Mouse (Mus musculus) naive thymus-derived CD4-positive, alpha-beta T cell, adult 2 months (primary cell): ENCODE measurements at regions not wholly inside any gene's neighbourhood (a gene's known extent, or its start where the extent isn't known, plus 50 kb on each side); places are given as distances from the start of the nearest gene placed in this dataset.

Experiments used
- DNase-seq: peaks from one replicate; pipeline ENCODE4 v3.0.0-alpha.2; 2011; ENCODE audit warnings: low read depth

DNA sequence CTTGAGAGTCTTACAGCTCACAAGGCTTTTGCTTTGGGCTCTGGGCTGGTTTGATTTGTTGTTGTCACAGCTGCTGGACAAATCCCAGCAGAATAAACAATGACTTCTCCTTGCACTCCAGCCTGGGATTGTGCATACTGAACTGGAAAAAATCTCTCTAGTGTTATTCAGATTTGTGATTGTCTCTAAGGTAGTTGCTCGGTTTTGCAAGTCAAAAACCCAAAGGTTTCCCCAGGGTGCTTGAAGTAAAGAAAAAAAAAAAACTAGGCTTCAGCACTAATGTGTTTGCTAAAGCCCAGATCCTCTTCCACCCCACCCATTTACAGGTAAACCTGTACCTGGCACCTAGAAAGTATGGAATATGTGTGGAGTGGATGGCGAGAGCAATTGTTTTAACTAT lies 149.5 kb upstream of the Spef2 start:
- no peak for DNase-seq

- no peak for DNase-seq
These were observed 144.5 kb upstream of the Spef2 start for GRCm38 (mm10) chr15:9893146-9893545.

DNA sequence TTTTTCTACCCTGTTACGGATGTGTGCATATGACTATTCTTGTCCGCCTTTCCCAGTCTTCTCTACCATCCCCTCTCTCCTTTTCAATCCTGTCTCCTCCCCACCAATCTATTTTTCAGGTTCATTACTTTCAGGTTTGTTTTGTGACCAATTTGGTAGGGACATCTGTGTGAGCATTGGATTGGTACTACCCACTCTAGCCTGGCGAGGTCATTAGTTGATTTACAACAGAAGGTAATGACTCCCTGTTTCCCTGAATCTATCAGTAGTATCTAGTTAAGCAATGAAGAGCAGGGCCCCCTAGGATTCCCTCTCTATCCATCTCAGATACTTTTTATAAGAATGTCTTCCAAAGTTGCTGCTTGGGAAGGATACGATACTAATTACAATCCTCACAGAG lies 143.5 kb upstream of the Spef2 start:
- DNase-seq = no peak

- DNase-seq = no peak
These were observed 142.8 kb upstream of the Spef2 start for GRCm38 (mm10) chr15:9891446-9891845.

GRCm38 (mm10) chr15:9875776-9876175 lies 127.1 kb upstream of the Spef2 start:
- no peak for DNase-seq

GRCm38 (mm10) chr15:9870126-9870525 lies 121.5 kb upstream of the Spef2 start:
- peak; percentile 5 for DNase-seq

DNA sequence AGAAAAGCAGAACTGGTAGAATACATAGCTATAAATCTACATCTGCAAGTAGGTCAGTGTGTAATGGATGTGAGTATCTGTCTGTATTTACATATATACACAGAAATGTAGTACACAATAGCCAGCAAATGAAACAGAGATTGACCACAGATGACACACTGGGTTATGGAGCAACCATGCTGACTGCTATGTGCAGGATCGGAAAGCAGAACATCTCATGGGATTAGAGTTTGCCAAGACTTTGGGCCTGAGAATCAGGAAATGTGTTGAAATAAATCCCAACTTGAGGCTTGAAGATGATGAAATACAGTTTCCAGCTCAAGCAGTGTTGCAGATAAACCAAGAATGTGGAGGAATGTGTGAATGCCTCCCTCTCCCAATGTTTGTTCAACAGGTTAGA lies 116.1 kb upstream of the Spef2 start:
- DNase-seq = no peak

DNA sequence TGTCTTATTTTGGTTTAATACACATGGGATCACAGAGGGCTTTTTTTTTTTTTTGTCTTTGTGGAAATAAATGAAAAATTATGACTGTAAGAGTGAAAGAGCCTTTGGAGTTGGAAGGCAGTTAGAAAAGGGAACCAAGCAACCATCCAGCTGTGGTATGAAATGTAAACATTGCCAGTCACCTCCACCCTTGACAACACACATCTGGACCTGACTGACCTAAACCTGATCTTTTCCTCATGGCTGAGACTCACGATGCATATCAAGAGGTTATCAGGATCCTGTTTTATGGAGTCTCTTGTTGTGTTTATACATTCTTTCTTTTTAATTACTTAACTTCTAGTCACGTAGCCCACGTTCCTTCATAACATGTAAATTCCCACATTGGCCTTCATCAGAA lies 113.2 kb upstream of the Spef2 start:
- no peak for DNase-seq

- DNase-seq = no peak
These were observed 91.0 kb upstream of the Spef2 start for GRCm38 (mm10) chr15:9839681-9840080.

DNA sequence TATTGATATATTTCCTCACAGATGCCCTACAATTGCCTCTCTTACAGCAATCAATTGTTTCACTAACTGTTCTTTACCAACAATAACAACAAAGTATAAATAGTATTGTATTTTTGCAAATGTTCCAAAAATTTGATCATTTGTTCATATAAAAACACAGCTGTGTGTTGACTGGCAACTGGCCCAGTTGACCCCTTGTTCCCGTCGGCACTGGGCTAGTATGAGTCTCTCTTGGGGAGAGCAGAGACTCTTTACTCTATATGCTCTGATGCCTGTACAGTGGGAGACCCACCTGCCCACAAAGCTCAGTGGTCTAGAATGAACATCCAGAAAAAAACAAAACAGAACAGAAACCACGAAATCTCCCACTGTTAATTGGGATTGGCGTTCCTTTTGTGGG lies 86.4 kb upstream of the Spef2 start:
- no peak for DNase-seq

DNA sequence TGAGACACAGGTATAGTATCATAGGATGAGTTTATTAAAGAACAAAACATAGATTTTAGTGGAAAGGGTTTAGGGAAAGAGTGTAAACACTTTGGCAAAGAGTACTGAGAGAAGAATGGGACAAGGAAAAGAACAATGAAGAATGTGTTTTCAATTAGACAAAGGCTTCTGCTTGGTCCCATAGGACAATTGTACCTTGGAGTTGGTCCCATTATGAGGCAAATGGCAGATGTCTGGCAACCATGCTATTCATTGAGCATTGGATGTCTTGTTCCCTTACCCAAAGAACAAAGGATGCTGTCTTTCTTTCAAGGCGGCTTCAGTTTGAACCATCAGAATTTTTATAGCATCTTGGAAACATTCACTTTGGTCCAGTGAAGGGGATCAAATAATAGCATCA lies 55.8 kb upstream of the Spef2 start:
- DNase-seq = no peak
